Mouse (Mus musculus) limb, embryonic 15.5 days (tissue): ENCODE results near the gene Sox15. TPM values are rescaled to one million over a fixed set of nuclear protein-coding genes. Genes with fewer than 3 reads are reported as not detected.
"Not testable (repeated sequence)": the region's sequence is repeated elsewhere in the genome, so short reads cannot be mapped to it uniquely, and the experiment has no call there.

Experiments
- ATAC-seq: fragments of 200-750 bp; cut with Nextera tagmentation; 2 replicates; pipeline ENCODE4 v1.8.0; 2017; ENCODE audit warnings: low read depth, moderate TSS enrichment; ENCODE audit not compliant: insufficient number of reproducible peaks, low FRiP score, low TSS enrichment
- H3K27ac ChIP-seq: fragments of 300-500 bp; sonication (generic); 2 replicates; pipeline ENCODE4 v1.5.1; 2015; ENCODE audit warnings: moderate library complexity, mild to moderate bottlenecking, inconsistent platforms
- H3K27me3 ChIP-seq: fragments of 300-500 bp; sonication (generic); 2 replicates; pipeline ENCODE4 v1.6.1; 2015; ENCODE audit warnings: inconsistent platforms
- H3K36me3 ChIP-seq: fragments of 300-500 bp; sonication (generic); 2 replicates; pipeline ENCODE4 v1.6.1; 2015; ENCODE audit warnings: inconsistent platforms
- H3K4me1 ChIP-seq: fragments of 300-500 bp; sonication (generic); 2 replicates; pipeline ENCODE4 v1.6.1; 2015; ENCODE audit warnings: inconsistent platforms
- H3K4me2 ChIP-seq: fragments of 300-500 bp; sonication (generic); 2 replicates; pipeline ENCODE4 v1.6.1; 2015; ENCODE audit warnings: mild to moderate bottlenecking, inconsistent platforms
- H3K4me3 ChIP-seq: fragments of 300-500 bp; sonication (generic); 2 replicates; pipeline ENCODE4 v1.5.1; 2015; ENCODE audit warnings: mild to moderate bottlenecking, inconsistent platforms
- H3K9ac ChIP-seq: fragments of 300-500 bp; sonication (generic); 2 replicates; pipeline ENCODE4 v1.6.1; 2015; ENCODE audit warnings: inconsistent platforms
- H3K9me3 ChIP-seq: fragments of 300-500 bp; sonication (generic); 2 replicates; pipeline ENCODE4 v1.6.1; 2016; ENCODE audit warnings: inconsistent platforms
- WGBS: fragments of 180-500 bp; shearing (Covaris S2); methylation state at CpG from one replicate; pipeline ENCODE4 v1.1.7; 2015; 5-methylcytosine and 5-hydroxymethylcytosine counted together
- microRNA counts: library from miRNA; unstranded; fragments of <30 nt; microRNA quantifications from one replicate; lab custom pipeline; 2016
- microRNA-seq: library from miRNA; unstranded; fragments of <30 nt; microRNA quantifications from one replicate; pipeline ENCODE4, GENCODE M21; 2016
- polyA plus RNA-seq: library from polyadenylated mRNA; unstranded; fragments of >200 nt; fragmentation: Nextera tagmentation; extraction: Ambion mirVana; gene quantifications from 2 replicates; pipeline ENCODE4 v1.2.1, GENCODE M21; 2015

Gene Sox15
- polyA plus RNA-seq, 1 experiment from 2014 or later = 3.2 TPM

DNA sequence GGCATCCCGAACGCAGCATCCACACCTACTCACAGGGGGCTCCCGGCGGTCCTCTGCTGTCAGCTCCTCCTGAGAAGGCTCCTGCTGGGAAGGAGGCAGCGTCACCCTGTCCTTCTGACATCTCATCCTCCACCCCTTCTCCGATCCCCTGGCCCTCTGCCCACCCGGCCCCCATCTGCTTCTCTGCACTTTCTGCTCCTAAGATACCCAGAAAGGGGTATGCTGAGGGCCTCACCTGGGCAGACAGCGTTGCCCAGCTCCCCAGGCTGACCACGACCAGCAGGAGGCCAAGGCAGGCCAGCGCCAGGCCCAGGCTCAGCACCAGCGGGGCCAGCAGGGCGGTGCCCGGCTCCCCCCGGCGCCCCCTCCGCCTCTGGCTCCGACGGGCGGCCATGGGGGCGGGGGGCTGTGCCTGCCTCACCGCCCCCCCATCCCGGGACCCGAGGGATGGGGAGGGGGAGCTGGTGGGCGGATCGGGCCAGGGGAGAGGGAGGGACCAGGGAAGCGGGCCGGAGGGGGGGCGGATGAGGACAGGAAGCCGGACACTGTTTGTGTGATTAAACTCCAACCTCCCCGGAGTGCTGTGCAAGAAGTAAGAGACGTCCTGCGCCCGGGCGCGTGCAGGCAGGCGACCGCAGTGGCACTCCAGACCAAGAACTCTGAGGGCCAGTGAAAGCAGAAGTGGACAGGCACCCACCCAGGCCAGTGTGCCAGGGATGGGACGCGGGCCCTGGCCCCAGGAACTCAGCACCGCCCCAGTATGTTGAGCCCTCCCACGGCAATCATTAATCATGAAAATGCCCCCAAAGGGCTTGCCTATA, 40.5 kb downstream of the Sox15 start, which contains the start of the genes Tnfsf12 and Tnfsfm13:
TSS of gene Tnfsf12 (minus strand) at position 489 of the 821 bp plus-strand sequence.
TSS of gene Tnfsfm13 (minus strand) at position 738 of the 821 bp plus-strand sequence.
- Histone ChIP-seq H3K4me1 (peaks cover 14% of the 10 kb centered on the region), H3K9ac (peak within 1 kb of the TSS; percentile 64), H3K27ac (peak within 1 kb of the TSS; percentile 89), H3K9me3 (no peaks in the 10 kb centered on the region), H3K27me3 (no peaks in the 10 kb centered on the region), H3K36me3 (peaks cover 3% of the 10 kb centered on the region; the same call in 1 of the 2 replicates), H3K4me2 (peak within 1 kb of the TSS; percentile 90), H3K4me3 (peak within 1 kb of the TSS; percentile 55)
- peak; percentile 65; the same call in 1 of the 2 replicates for ATAC-seq
- 1% methylated on average over 41 of the region's 41 CpGs for WGBS

DNA sequence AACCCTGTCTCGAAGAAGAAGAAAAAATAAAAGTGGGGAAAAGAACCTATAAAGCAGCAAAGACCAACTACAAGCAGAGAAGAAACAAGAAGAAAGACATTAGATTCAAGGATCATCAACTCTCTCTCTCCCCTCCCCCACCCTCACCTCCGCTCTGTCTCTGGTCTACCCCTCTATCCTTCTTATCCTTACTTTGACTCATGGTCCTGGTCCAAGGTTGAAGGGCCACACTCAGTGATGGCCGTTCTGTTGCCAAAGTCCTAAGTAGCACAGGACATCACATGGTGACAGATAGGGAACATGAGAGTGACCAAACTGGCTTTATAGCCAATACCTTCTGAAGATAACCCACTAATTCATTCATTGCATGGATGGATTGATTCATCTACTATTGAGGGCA, 42.3 kb downstream of the Sox15 start:
- Histone ChIP-seq H3K4me3 (no peak overlapping the region), H3K27ac (no peak overlapping the region), H3K9me3 (no peaks in the 10 kb centered on the region), H3K27me3 (no peaks in the 10 kb centered on the region), H3K36me3 (peaks cover 3% of the 10 kb centered on the region; the same call in 1 of the 2 replicates), H3K4me1 (peaks cover 14% of the 10 kb centered on the region), H3K9ac (no peak overlapping the region), H3K4me2 (no peak overlapping the region)
- no peak for ATAC-seq
- WGBS = 89% methylated on average over 3 of the region's 3 CpGs

DNA sequence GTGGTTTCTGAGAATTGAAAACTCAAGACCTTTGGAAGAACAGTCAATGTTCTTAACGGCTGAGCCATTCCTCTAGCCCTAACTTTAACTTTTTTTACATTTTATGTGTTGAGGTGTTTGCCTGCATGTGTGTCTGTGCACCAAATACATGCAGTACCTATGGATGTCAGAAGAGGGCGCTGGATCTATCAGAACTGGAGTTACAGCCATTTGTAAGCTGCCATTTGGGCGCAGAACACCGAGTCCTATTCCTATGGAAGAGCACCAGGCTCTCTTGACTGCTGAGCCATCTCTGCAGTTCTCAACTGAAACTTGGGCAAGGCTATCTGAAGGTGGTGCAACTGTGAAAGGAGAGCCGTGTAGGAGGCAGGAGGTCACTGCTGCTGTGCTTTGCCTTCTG, 43.5 kb downstream of the Sox15 start:
- no peaks in the 10 kb centered on the region for H3K27me3 ChIP-seq
- no peaks in the 10 kb centered on the region for H3K9me3 ChIP-seq
- no peak overlapping the region for H3K4me3 ChIP-seq
- WGBS = 72% methylated on average over 5 of the region's 5 CpGs
- peaks cover 14% of the 10 kb centered on the region for H3K4me1 ChIP-seq
- no peak overlapping the region for H3K27ac ChIP-seq
- H3K9ac ChIP-seq = no peak overlapping the region
- no peak for ATAC-seq
- H3K36me3 ChIP-seq = no peaks in the 10 kb centered on the region
- no peak overlapping the region for H3K4me2 ChIP-seq

DNA sequence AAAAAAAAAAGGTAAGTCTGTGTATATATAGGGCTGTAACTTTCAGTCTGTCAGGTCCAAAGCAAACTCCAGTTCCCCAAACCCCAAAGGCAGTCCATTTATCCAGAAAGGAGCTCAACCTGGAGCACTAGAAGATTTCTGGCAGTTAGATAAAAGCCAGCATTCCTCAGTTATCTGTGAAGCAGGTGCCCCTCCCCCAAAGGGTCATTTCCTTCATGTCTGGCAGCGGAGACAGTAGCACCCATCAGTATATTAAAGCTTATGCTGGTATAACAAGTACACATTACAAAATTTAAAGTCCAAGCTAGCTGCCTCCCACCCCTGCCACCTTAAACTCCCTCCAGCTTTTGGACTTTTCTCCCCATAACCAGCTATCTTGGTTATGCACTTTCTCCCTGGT, 44.5 kb downstream of the Sox15 start:
- no peak for ATAC-seq
- no peak overlapping the region for H3K4me3 ChIP-seq
- H3K27ac ChIP-seq = no peak overlapping the region
- H3K4me1 ChIP-seq = peaks cover 14% of the 10 kb centered on the region
- 54% methylated on average over 1 of the region's 1 CpGs for WGBS
- no peak overlapping the region for H3K9ac ChIP-seq
- H3K9me3 ChIP-seq = no peaks in the 10 kb centered on the region
- no peaks in the 10 kb centered on the region for H3K27me3 ChIP-seq
- H3K36me3 ChIP-seq = no peaks in the 10 kb centered on the region
- H3K4me2 ChIP-seq = no peak overlapping the region

DNA sequence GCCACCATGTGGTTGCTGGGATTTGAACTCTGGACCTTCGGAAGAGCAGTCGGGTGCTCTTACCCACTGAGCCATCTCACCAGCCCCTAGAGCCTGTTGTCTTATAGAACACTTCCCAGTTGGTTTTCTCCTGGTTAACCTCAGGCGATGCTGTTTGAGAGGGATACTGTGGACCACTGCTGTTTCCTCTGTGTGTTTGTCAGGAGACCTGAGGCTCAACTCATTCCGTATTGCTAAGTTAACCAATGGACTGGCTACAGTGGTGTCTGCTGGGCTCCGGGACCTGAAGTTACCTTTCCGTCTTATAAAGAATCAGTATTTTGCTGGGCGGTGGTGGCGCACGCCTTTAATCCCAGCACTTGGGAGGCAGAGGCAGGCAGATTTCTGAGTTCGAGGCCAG, 47.8 kb downstream of the Sox15 start:
- not testable (repeated sequence) for ATAC-seq, H3K27me3 ChIP-seq, H3K27ac ChIP-seq, H3K4me2 ChIP-seq, H3K36me3 ChIP-seq, H3K4me1 ChIP-seq, H3K9me3 ChIP-seq, H3K9ac ChIP-seq, H3K4me3 ChIP-seq
- WGBS = 91% methylated on average over 10 of the region's 10 CpGs

DNA sequence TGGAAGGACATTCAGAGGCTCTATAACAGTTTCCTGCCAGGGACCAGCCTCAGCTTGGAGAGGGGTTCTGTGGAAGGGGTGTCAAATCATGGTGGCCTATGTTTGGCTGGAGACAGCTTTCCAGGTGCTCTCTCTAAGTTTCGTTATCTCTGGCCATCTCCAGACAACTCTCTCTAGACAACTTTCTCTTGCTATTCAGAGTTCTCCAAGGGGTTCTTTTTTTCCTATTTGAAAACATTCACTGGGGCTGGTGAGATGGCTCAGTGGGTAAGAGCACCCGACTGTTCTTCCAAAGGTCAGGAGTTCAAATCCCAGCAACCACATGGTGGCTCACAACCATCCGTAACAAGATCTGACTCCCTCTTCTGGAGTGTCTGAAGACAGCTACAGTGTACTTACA, 48.3 kb downstream of the Sox15 start:
- H3K9me3 ChIP-seq, H3K27me3 ChIP-seq, H3K36me3 ChIP-seq, H3K4me1 ChIP-seq, H3K9ac ChIP-seq, H3K4me2 ChIP-seq, H3K4me3 ChIP-seq, ATAC-seq, H3K27ac ChIP-seq: not testable (repeated sequence)
- WGBS = 72% methylated on average over 3 of the region's 3 CpGs

DNA sequence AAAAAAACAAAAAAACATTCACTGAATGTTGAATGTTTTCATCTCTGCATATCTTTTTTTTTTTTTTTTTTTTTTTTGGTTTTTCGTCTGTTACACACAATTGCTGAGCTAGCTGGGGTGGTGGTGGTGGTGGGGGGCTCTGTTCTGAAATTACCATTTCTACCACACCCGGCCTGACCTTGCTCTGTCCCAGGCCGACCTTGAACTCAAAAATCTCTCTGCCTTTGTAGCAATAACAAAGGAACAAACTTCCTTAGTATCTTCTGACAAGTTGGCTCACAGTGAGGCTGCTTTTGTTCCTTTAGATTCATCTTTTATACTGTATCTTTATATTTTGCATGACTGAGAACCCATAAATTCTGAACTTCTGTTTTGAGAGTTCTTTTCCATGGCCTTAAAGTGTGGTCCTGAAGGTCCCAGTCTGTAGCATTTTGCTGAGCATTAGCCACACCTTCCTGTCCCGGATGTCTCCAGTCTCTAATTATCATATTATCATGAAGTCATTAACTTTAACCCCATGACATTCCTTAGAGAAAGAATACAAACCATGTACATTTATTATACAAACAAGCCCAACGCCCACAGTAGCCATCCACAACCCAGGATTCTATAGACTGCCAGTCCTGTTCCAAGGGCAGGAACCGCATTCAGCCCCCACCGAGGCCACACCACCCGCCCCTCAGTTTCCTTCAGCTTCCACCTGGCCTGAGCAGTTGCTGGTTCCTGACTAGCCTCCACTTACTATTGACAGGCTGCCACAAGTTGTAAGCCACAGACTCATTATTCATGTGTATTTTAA, 48.9 kb downstream of the Sox15 start:
- Histone ChIP-seq H3K27me3 (no peaks in the 10 kb centered on the region), H3K9me3 (no peaks in the 10 kb centered on the region), H3K9ac (no peak overlapping the region), H3K27ac (no peak overlapping the region), H3K36me3 (no peaks in the 10 kb centered on the region), H3K4me3 (no peak overlapping the region), H3K4me1 (no peaks in the 10 kb centered on the region), H3K4me2 (no peak overlapping the region)
- WGBS = 70% methylated on average over 8 of the region's 8 CpGs
- ATAC-seq = no peak

DNA sequence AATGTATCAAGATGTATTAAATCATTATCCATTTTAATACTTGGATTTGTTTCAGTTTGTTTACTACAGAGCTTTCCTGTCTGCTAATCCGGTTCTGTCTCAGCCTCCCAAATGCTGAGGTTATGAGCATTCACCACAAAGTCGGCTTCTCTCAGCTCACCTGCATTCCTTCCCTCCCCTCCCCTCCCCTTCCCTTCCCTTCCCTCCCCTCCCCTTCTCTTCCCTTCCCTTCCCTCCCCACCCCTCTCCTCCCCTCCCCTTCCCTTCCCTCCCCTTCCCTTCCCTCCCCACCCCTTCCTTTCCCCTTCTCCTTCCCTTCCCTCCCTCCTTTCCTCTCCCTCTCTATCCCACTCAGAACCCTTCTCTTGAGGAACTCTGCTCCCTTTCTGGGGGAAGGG, 49.5 kb downstream of the Sox15 start:
- Histone ChIP-seq H3K4me2 (no peak overlapping the region), H3K27ac (no peak overlapping the region), H3K9ac (no peak overlapping the region), H3K9me3 (no peaks in the 10 kb centered on the region), H3K36me3 (no peaks in the 10 kb centered on the region), H3K4me1 (peaks cover 3% of the 10 kb centered on the region; the same call in 1 of the 2 replicates), H3K27me3 (no peaks in the 10 kb centered on the region), H3K4me3 (no peak overlapping the region)
- no peak for ATAC-seq
- WGBS = 28% methylated on average over 2 of the region's 2 CpGs

MicroRNA genes within 50 kb of the gene (microRNA counts, 519-probe panel; counts per million panel counts)
- microRNA mmu-miR-1934 (lab: Ali Mortazavi, UCI) = not detected
- microRNA mmu-miR-467f (lab: Ali Mortazavi, UCI) = 3,497 counts per million, percentile 82 among the panel's probes with 10 or more counts

Small RNAs within 50 kb of the gene (microRNA-seq; reads per million reads assigned to microRNA genes)
- 2.7 reads per million, percentile 6 among the genes with 10 or more reads in this experiment for gene Mir1934
- gene Mir467f = not detected

Other genes starting within 250 kb of the Sox15 start
- 30.8 and 32.0 TPM in 2 replicates for gene Kdm6b, start 241.6 kb upstream of the Sox15 start, polyA plus RNA-seq
- 2.0 and 3.0 TPM in 2 replicates for gene Dnah2, start 106.2 kb upstream of the Sox15 start, polyA plus RNA-seq
- 27.9 and 33.2 TPM in 2 replicates for gene Efnb3, start 95.1 kb upstream of the Sox15 start, polyA plus RNA-seq
- gene Wrap53, start 75.1 kb upstream of the Sox15 start, polyA plus RNA-seq = 23.6 and 24.8 TPM in 2 replicates
- gene Trp53, start 75.0 kb upstream of the Sox15 start, polyA plus RNA-seq = 132 and 134 TPM in 2 replicates
- gene Atp1b2, start 49.4 kb upstream of the Sox15 start, polyA plus RNA-seq = 8.2 and 10.5 TPM in 2 replicates
- not detected in 2 replicates for gene Shbg, start 37.4 kb upstream of the Sox15 start, polyA plus RNA-seq
- gene Sat2, start 33.3 kb upstream of the Sox15 start, polyA plus RNA-seq = 15.7 and 16.2 TPM in 2 replicates
- gene Fxr2, start 22.3 kb upstream of the Sox15 start, polyA plus RNA-seq = 26.8 and 27.1 TPM in 2 replicates
- gene Mpdu1, start 7.3 kb downstream of the Sox15 start, polyA plus RNA-seq = 58.9 and 63.9 TPM in 2 replicates
- gene Cd68, start 10.8 kb downstream of the Sox15 start, polyA plus RNA-seq = 18.2 and 24.1 TPM in 2 replicates
- 443 and 469 TPM in 2 replicates for gene Eif4a1, start 17.1 kb downstream of the Sox15 start, polyA plus RNA-seq
- 87.5 and 87.9 TPM in 2 replicates for gene Senp3, start 26.8 kb downstream of the Sox15 start, polyA plus RNA-seq
- gene Tnfsf13, start 30.5 kb downstream of the Sox15 start, polyA plus RNA-seq = 0.73 and 0.87 TPM in 2 replicates
- 10.8 and 12.9 TPM in 2 replicates for gene Tnfsf12, start 40.5 kb downstream of the Sox15 start, polyA plus RNA-seq
- 4.8 and 5.7 TPM in 2 replicates for gene Tnfsfm13, start 40.8 kb downstream of the Sox15 start, polyA plus RNA-seq
- 20.0 and 20.9 TPM in 2 replicates for gene Polr2a, start 103.3 kb downstream of the Sox15 start, polyA plus RNA-seq
- 0.09 and 0.15 TPM in 2 replicates for gene Slc35g3, start 106.7 kb downstream of the Sox15 start, polyA plus RNA-seq
- 5.1 and 5.4 TPM in 2 replicates for gene Zbtb4, start 110.6 kb downstream of the Sox15 start, polyA plus RNA-seq
- 18.6 and 30.0 TPM in 2 replicates for gene Chrnb1, start 140.6 kb downstream of the Sox15 start, polyA plus RNA-seq
- gene Fgf11, start 146.5 kb downstream of the Sox15 start, polyA plus RNA-seq = 3.4 and 3.9 TPM in 2 replicates
- 8.1 and 8.9 TPM in 2 replicates for gene Tmem102, start 150.3 kb downstream of the Sox15 start, polyA plus RNA-seq
- gene Gm39566, start 160.0 kb downstream of the Sox15 start, polyA plus RNA-seq = not detected in 2 replicates
- gene Spem2, start 163.2 kb downstream of the Sox15 start, polyA plus RNA-seq = not detected in 2 replicates
- 0.28 TPM in 1 of 2 replicates, not detected in the other for gene Spem1, start 166.9 kb downstream of the Sox15 start, polyA plus RNA-seq
- gene Nlgn2, start 182.5 kb downstream of the Sox15 start, polyA plus RNA-seq = 7.6 and 8.7 TPM in 2 replicates
- 325 and 365 TPM in 2 replicates for gene Tmem256, start 183.2 kb downstream of the Sox15 start, polyA plus RNA-seq
- gene Plscr3, start 191.1 kb downstream of the Sox15 start, polyA plus RNA-seq = 132 and 134 TPM in 2 replicates
- 4.1 and 5.0 TPM in 2 replicates for gene Tnk1, start 203.4 kb downstream of the Sox15 start, polyA plus RNA-seq
- 0.31 and 0.73 TPM in 2 replicates for gene Tmem95, start 222.7 kb downstream of the Sox15 start, polyA plus RNA-seq
- gene Kctd11, start 226.1 kb downstream of the Sox15 start, polyA plus RNA-seq = 20.5 TPM in 2 replicates
- gene Acap1, start 240.2 kb downstream of the Sox15 start, polyA plus RNA-seq = 2.7 and 3.1 TPM in 2 replicates
- gene 2810408A11Rik, start 245.7 kb downstream of the Sox15 start, polyA plus RNA-seq = 7.6 and 8.4 TPM in 2 replicates
- 7.1 and 7.3 TPM in 2 replicates for gene Neurl4, start 245.8 kb downstream of the Sox15 start, polyA plus RNA-seq